Mouse (Mus musculus): ENCODE measurements around the gene Safb.

The Safb gene

DNA sequence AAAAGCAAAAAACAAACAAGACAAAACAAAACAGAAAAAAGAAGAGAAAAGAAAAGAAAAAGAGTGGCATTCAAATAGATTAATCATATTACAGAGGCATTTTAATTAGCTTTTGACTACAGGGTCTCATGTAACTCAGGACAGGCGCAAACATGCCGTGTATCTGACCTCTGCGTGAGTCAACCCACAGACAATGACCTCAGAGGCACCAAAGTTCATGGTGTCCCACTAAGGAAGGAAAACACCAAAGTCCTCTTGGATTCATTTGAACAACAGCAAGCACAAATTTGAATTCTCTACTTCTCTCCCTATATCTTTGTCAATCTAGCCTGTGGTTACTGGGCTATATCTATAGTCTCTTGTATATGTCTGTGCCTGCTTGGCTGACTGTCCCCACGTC lies 58.6 kb downstream of the Safb start:
- peak in 1 of 2 experiments; percentile 31 for DNase-seq (ENCODE audit: inconsistent age in 2 of 2, low spot score in 1 of 2)

GRCm38 (mm10) chr17:56647546-56647945 lies 62.9 kb downstream of the Safb start:
- no peak for DNase-seq (ENCODE audit: inconsistent age in 2 of 2, low spot score in 1 of 2)

GRCm38 (mm10) chr17:56651801-56652200 lies 67.2 kb downstream of the Safb start:
- DNase-seq (ENCODE audit: inconsistent age in 2 of 2, low spot score in 1 of 2): no peak

DNA sequence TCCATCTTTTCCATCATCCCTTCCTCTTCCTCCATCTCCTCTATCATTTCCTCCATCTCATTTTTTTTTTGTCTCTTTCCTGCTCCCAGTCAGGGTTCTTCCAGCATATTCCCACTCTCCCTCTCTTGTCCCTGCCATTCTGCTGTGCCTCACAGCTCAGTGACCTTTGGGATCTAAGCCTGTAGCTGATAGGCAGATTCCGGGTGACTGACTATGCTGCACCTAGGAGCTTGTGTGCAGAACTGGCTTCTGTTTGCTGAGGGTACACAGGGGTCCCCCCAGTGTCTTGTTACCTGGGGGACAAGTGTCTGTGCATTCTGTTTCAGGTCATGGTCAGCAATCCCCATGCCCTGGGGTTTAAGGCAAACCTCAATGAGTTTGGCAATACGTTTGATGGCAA lies 70.1 kb downstream of the Safb start:
- peak; percentile 31 to 64 for DNase-seq (ENCODE audit: inconsistent age in 2 of 2, low spot score in 1 of 2)

DNA sequence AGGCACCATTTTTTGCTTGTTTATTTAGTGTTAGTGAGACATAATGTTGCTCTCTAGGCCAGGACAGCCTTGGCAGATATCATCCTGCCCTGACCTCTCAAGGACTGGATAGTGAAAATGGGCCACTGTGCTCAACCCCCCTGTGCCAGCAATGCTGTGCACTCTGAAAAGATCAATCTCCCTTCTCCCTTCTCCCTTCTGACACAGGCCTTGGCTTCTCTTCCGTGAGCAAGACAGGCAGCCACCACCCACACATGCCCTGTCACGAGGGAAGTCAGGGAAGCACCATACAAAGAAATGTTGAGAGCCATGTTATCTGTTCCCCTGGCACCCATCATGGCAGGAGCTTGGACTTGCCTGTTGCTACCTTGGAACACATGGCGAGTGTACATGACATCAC lies 70.7 kb downstream of the Safb start:
- peak; percentile 68 to 83 for DNase-seq (ENCODE audit: inconsistent age in 2 of 2, low spot score in 1 of 2)

All from adrenal gland, adult (tissue).